Mouse (Mus musculus): ENCODE results near the gene Mfsd7a.

- TF ChIP-seq CTCF (IDR thresholded peaks at IDR 0.05; ENCODE audit: extremely low read depth, insufficient read depth, insufficient read length, insufficient replicate concordance), result no peak
- TF ChIP-seq POLR2A (IDR thresholded peaks at IDR 0.05; ENCODE audit: low read depth, low read length), result no peak
These were observed 16.6 kb upstream of the Mfsd7a start for GRCm38 (mm10) chr5:108465131-108465891.
